Mouse (Mus musculus) T-cell, adult 2 months (primary cell): ENCODE measurements at regions not wholly inside any gene's neighbourhood (a gene's known extent, or its start where the extent isn't known, plus 50 kb on each side); places are given as distances from the start of the nearest gene placed in this dataset.

Source experiments
- DNase-seq: peaks from one replicate; pipeline ENCODE4 v3.0.0; 2022; ENCODE audit warnings: low spot score

- DNase-seq: no peak
Measured at GRCm38 (mm10) chr15:62161061-62161460, 1238.2 kb upstream of the A1bg start.

- no peak for DNase-seq
Measured at GRCm38 (mm10) chr15:62158875-62159675, 1236.3 kb upstream of the A1bg start.

DNA sequence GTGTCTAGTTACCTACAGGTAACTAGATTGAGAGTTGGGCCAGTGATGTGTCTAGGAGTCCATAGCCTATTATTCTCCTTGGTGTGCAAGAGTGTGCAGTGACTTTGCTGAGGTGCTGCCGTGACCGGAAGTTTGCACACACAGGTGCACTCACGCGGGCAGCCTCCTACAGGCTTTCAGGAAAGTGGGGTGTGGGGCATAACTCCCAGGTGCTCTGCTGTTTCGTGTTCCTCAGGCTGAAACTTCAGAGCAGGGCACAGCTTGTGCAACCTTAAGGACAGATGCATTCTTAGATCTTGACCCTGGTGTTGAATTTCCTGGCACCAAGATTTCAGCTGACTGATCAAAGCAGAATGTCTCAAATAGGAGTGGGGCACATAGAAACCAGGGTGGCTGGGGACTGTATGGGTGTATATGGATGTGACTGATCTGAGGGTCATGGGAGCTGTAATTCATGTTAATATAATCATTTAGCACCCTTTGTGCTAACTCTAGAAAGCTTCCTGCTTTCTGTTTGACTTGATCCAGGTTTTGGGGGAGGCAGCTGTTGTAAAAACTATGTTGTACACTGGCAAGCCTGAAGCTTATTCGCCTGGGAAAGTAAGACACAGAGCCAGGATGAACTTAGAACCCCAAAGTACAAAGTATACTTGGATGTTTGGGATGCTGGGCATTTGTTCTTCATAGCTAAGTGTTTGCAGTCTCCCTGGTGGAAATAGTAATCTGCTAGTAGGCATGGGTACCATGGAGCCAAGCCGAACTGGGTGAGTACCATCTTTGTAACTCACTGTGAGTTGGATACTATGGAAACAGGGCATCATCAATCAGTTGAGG, 1234.6 kb upstream of the A1bg start:
- DNase-seq: no peak

- DNase-seq: no peak
Measured at GRCm38 (mm10) chr15:62153222-62153621, 1230.4 kb upstream of the A1bg start.

DNA sequence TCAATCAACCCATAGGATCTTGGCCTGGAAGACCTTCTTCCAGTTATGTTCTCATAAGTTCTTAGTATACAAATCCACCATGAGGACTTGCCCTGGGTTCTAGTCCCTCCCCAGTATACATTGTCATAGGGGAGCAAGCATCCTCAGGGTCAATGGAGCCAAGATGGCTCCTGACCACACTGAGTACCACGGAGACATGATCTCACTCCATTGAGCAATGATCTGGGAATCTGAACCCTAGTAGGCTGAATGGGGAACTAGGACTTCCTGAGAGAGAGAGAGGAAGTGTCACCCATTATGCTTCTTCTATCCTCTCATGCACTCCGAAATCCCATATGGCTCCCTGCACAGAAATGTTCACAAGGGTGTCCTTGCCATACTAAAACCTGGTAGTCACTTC, 1229.3 kb upstream of the A1bg start:
- DNase-seq: no peak

GRCm38 (mm10) chr15:62151690-62152089, 1228.9 kb upstream of the A1bg start:
- no peak for DNase-seq

- DNase-seq: no peak
Measured at GRCm38 (mm10) chr15:62150296-62150695, 1227.5 kb upstream of the A1bg start.

GRCm38 (mm10) chr15:62148680-62149237, 1225.9 kb upstream of the A1bg start:
- no peak for DNase-seq

DNA sequence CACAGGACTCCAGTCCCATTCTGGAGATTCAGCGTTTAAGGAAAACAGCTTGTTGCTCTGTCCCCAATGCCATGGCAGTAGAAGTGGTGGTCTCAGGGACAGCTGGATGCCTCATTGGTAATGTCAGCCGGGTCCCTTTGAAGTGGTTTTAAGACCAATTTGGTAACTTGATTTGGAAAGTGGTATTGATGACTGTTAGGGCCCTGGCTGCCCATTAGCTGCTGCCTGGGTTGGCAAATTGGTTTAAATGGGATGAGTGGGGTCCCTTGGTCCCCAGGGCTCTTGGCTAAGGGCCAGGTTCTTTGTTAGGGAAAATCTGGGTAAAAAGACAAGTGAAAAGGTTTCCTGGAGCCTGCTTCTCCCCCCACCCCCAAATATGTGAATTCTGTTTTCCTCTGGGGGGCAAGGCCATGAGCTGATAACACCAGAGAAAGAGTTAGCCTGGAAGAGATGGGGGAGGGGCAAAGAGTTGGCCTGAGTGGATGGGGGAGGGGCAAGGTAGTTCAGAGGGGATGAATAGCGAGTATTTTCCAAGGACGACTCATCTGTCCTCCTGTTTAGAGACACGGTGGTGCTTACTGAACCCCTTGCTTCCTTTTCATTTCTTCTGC, 1224.6 kb upstream of the A1bg start:
- DNase-seq: no peak

DNA sequence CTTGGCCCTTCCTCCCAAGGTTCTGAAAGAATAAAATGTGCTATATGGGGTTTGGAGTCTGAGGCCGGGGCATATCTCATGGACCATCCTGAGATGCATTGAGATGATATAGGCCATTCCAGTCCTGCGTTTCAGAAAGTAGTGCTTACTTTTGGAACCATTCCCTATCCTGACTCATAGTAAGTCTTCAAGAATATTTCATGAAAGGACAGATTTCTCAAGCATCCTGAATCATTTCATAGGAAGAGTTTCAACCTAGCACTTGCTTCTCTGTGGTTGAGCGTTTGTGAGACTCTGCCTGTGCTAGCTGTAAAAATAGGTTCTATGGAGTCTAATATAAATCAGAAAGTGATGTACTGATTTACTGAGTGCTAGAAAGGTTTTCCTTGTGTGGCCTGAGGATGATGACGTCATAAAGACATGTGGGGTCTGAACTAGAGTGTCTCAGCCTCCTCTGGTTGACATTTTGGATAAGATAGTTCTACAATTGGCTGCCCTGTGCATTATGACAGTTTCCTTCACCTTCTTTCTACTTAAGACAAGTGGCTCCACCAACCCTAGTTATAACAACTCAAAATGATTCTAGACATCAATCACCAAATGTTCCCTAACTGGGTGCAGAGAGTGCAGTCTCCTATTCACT, 1223.0 kb upstream of the A1bg start:
- no peak for DNase-seq

DNA sequence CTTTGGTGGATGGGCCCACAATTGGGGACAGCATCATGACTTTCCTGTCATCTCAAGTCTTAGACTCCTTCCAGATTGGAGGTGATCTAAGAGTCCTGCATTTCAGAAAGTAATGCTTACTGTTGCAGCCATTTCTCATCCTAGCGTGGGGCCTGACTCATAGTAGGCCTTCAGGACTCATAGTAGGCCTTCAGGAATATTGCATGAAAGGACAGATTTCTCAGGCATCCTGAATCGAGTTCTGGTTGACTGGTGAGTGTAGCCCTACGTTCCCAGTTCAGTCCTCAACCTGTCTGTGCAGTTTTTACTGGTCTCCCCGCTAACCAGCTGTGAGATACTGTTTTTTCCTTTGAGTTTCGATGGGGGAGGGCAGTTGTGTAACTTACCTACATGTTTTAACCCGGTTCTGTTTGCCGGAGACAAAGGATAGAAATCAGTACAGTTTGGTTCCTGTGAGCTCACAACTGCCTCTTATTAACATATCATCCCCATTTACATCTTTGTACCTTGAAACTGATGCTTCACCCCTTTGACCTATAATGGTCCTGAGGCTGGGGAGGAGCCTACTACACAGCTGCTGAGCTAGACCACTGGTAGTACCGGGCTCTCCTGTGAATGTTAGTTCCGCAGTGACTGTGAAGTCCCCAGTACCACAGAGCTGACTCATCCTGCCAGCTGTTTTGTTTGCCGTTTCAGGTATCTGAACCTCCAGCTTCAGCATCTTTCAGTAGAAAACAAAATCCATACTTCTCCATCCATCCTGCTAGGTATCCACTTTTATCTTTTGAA, 1222.2 kb upstream of the A1bg start:
- DNase-seq: no peak

- no peak for DNase-seq
Measured at GRCm38 (mm10) chr15:62139859-62140258, 1217.0 kb upstream of the A1bg start.

- DNase-seq: no peak
Measured at GRCm38 (mm10) chr15:62139192-62139591, 1216.4 kb upstream of the A1bg start.

DNA sequence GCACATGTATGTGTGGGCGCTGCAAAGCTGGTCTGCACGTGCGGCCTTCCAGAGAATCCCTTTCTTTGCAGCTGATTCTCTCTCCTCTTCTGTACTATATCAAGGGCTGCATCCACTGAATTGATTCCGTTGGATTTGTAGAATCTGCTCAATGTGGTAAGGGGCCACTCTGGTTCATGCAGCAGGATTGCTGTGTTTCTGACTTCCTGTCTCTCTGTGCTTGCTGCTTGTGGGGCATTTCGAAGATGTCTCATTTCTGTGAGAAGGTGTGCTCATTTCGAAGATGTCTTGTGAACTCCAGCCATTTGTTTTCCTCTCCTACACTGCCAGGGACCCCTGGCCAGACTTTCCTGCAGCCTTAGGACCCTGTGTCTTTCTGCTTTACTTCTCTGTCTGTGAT, 1215.9 kb upstream of the A1bg start:
- no peak for DNase-seq

GRCm38 (mm10) chr15:62136932-62137594, 1214.3 kb upstream of the A1bg start:
- no peak for DNase-seq

DNA sequence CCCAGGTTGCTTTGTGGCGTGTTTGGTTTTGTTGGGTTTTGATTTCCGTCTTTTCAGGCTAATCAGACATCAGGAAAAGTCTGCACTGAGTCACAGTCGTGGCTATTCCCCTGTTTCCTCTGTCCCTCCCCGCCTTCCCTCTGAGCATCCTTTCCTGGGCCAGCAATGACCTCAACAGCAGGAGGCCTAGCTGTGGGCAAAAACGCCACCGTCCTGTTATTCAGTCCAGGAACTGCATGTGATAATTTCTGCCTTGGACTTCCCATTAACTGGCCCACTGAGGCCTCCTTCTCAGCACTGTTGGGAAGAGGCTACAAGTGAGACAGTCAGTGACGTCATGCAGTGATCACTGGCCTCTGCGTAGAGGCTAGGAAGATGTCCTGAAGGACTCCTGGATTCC, 1212.0 kb upstream of the A1bg start:
- DNase-seq: no peak

- no peak for DNase-seq
Measured at GRCm38 (mm10) chr15:62134308-62134707, 1211.5 kb upstream of the A1bg start.

DNA sequence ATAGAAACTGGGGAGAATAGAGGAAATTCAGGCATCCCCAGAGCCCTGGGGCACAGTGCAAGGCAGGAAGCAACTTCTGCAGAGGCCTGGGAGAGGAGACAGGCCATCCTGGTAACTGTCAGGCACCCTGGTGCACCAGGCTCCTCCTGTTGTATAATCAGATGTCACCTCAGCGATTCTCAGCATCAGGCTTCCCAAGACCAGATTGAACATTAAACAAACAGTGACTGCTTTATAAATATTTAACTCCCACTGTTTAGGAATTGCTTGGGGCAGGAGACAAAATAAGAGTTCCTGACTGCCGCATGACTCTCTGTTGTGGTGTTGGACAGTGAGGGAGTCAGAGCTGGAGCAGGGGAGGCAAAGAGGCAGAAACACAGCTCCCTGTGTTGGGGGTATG, 1210.1 kb upstream of the A1bg start:
- DNase-seq: no peak

DNA sequence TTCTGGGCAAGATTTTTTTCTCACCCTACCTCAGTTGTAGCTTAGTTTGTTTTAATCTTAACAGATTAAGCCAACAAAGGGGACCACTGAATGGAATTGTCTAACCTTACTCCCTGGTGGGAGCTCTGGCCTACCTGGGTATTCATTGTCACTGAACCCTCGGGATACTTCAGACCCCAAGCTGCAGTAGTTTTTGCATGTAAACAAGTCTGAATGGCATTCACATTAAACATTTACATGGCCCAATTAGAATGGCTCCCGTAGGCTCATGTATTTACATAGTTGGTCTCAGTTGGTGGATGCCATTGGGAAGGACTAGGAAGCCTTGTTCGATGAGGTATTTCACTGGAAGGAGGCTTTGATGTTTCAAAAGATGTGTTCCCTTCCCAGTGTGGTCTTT, 1208.9 kb upstream of the A1bg start:
- DNase-seq: no peak

DNA sequence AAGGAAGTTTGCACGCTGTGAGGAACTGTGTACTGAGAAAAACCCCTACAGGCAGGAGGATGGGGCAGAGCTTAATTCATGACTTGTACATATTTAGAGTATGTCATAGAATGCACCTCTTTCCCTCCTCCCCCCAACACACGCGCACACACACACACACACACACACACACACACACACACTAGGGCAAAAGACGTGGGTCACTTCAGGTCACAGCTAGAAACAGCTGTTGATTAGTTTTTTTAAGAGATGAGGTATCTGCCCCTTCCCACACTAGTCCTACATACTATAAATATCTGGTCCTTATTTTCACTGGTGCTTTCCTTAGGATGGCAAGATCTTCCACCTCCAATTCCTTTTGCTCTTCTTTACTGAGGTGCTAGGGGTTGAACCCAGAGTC, 1207.7 kb upstream of the A1bg start:
- DNase-seq: no peak
